Mouse (Mus musculus) limb, embryonic 11.5 days (tissue): ENCODE measurements around the gene 1700013H16Rik. TPM values are rescaled to one million over a fixed set of nuclear protein-coding genes. Genes with fewer than 3 reads are reported as not detected.

Experiments used
- ATAC-seq: fragments of 200-750 bp; cut with Nextera tagmentation; 2 replicates; pipeline ENCODE4 v1.8.0; 2017; ENCODE audit warnings: low read depth; ENCODE audit not compliant: insufficient number of reproducible peaks, low FRiP score, low TSS enrichment
- DNase-seq: peaks from one replicate; pipeline ENCODE4 v3.0.0-alpha.2; 2015; ENCODE audit warnings: low spot score
- H3K27ac ChIP-seq: fragments of 300-500 bp; sonication (generic); replicated peaks from 2 replicates; pipeline ENCODE4 v1.5.1; 2014; ENCODE audit warnings: low read depth, mild to moderate bottlenecking, low read length
- H3K27me3 ChIP-seq: fragments of 300-500 bp; sonication (generic); 2 replicates; pipeline ENCODE4 v1.6.1; 2014; ENCODE audit warnings: mild to moderate bottlenecking, low read length, mixed read lengths; ENCODE audit not compliant: control insufficient read depth, insufficient read depth
- H3K36me3 ChIP-seq: fragments of 300-500 bp; sonication (generic); 2 replicates; pipeline ENCODE4 v1.6.1; 2014; ENCODE audit warnings: mild to moderate bottlenecking, low read length, moderate library complexity, mixed read lengths; ENCODE audit not compliant: control insufficient read depth, insufficient read depth
- H3K4me1 ChIP-seq: fragments of 300-500 bp; sonication (generic); 2 replicates; pipeline ENCODE4 v1.6.1; 2014; ENCODE audit warnings: low read length, mixed read lengths; ENCODE audit not compliant: control insufficient read depth, insufficient read depth
- H3K4me2 ChIP-seq: fragments of 300-500 bp; sonication (generic); 2 replicates; pipeline ENCODE4 v1.6.1; 2014; ENCODE audit warnings: low read depth, mild to moderate bottlenecking, moderate library complexity; ENCODE audit not compliant: severe bottlenecking
- H3K4me3 ChIP-seq: fragments of 300-500 bp; sonication (generic); 2 replicates; pipeline ENCODE4 v1.5.1; 2014; ENCODE audit warnings: low read depth, low read length
- H3K9ac ChIP-seq: fragments of 300-500 bp; sonication (generic); 2 replicates; pipeline ENCODE4 v1.6.1; 2014; ENCODE audit warnings: mild to moderate bottlenecking, low read length
- H3K9me3 ChIP-seq: fragments of 300-500 bp; sonication (generic); 2 replicates; pipeline ENCODE4 v1.6.1; 2016; ENCODE audit warnings: low read length; ENCODE audit not compliant: control insufficient read depth
- WGBS: fragments of 180-500 bp; shearing (Covaris S2); extraction: QIAGEN DNeasy Blood & Tissue Kit; methylation state at CpG from one replicate; pipeline ENCODE4 v1.1.7; 2014; 5-methylcytosine and 5-hydroxymethylcytosine counted together
- polyA plus RNA-seq: library from polyadenylated mRNA; unstranded; fragments of >200 nt; fragmentation: Nextera tagmentation; extraction: Ambion mirVana; gene quantifications from 2 replicates; pipeline ENCODE4 v1.2.1, GENCODE M21; 2014

1700013H16Rik gene
- polyA plus RNA-seq, 1 experiment from 2014 or later: not detected

- Histone ChIP-seq H3K4me2 (no peak overlapping the region; the same call in 1 of the 2 replicates), H3K27me3 (no peaks in the 10 kb centered on the region), H3K27ac (no peak overlapping the region), H3K9ac (no peak overlapping the region; the same call in 1 of the 2 replicates), H3K36me3 (no peaks in the 10 kb centered on the region), H3K4me1 (no peaks in the 10 kb centered on the region), H3K4me3 (no peak overlapping the region), H3K9me3 (no peaks in the 10 kb centered on the region)
- ATAC-seq: no peak; the same call in 1 of the 2 replicates
- 50% methylated on average over 2 of the region's 2 CpGs for WGBS
- no peak for DNase-seq
Measured at GRCm38 (mm10) chrX:53715942-53716322, 41.7 kb downstream of the 1700013H16Rik start.

GRCm38 (mm10) chrX:53702673-53703072 is 55.0 kb downstream of the 1700013H16Rik start:
- Histone ChIP-seq H3K4me2 (no peak overlapping the region), H3K9ac (no peak overlapping the region), H3K4me1 (no peaks in the 10 kb centered on the region), H3K4me3 (no peak overlapping the region), H3K27me3 (no peaks in the 10 kb centered on the region), H3K27ac (no peak overlapping the region), H3K36me3 (no peaks in the 10 kb centered on the region), H3K9me3 (no peaks in the 10 kb centered on the region)
- DNase-seq: no peak
- ATAC-seq: no peak
- 79% methylated on average over 3 of the region's 3 CpGs for WGBS

GRCm38 (mm10) chrX:53699225-53699624 is 58.4 kb downstream of the 1700013H16Rik start:
- no peak overlapping the region for H3K9ac ChIP-seq
- no peaks in the 10 kb centered on the region for H3K36me3 ChIP-seq
- WGBS: 88% methylated on average over 2 of the region's 2 CpGs
- no peaks in the 10 kb centered on the region for H3K4me1 ChIP-seq
- H3K27ac ChIP-seq: no peak overlapping the region
- no peaks in the 10 kb centered on the region for H3K27me3 ChIP-seq
- DNase-seq: no peak
- no peak for ATAC-seq
- no peak overlapping the region for H3K4me3 ChIP-seq
- no peaks in the 10 kb centered on the region for H3K9me3 ChIP-seq
- H3K4me2 ChIP-seq: no peak overlapping the region

- Histone ChIP-seq H3K27ac (no peak overlapping the region), H3K9me3 (no peaks in the 10 kb centered on the region), H3K4me3 (no peak overlapping the region), H3K4me1 (no peaks in the 10 kb centered on the region), H3K9ac (no peak overlapping the region), H3K36me3 (no peaks in the 10 kb centered on the region), H3K27me3 (no peaks in the 10 kb centered on the region), H3K4me2 (no peak overlapping the region)
- no peak for ATAC-seq
- 84% methylated on average over 9 of the region's 9 CpGs for WGBS
- DNase-seq: no peak
Measured at GRCm38 (mm10) chrX:53694008-53694777, 63.4 kb downstream of the 1700013H16Rik start.

GRCm38 (mm10) chrX:53693141-53693540 is 64.5 kb downstream of the 1700013H16Rik start:
- Histone ChIP-seq H3K9ac (no peak overlapping the region), H3K36me3 (no peaks in the 10 kb centered on the region), H3K4me1 (no peaks in the 10 kb centered on the region), H3K9me3 (no peaks in the 10 kb centered on the region), H3K4me2 (no peak overlapping the region), H3K27ac (no peak overlapping the region), H3K27me3 (no peaks in the 10 kb centered on the region), H3K4me3 (no peak overlapping the region)
- WGBS: 82% methylated on average over 2 of the region's 2 CpGs
- ATAC-seq (no peak), DNase-seq (no peak)

Other genes starting within 250 kb of the 1700013H16Rik start
- gene Rtl8c, start 149.8 kb downstream of the 1700013H16Rik start, polyA plus RNA-seq: 18.9 and 19.3 TPM in 2 replicates
- not detected in 2 replicates for gene Gm14597, start 148.9 kb downstream of the 1700013H16Rik start, polyA plus RNA-seq
- 49.5 and 52.0 TPM in 2 replicates for gene Rtl8a, start 114.1 kb downstream of the 1700013H16Rik start, polyA plus RNA-seq
- gene Rtl8b, start 87.4 kb downstream of the 1700013H16Rik start, polyA plus RNA-seq: 49.0 and 55.8 TPM in 2 replicates
- gene 4930502E18Rik, start 33.0 kb downstream of the 1700013H16Rik start, polyA plus RNA-seq: 0.47 and 0.48 TPM in 2 replicates
- gene Zfp36l3, start 18.6 kb upstream of the 1700013H16Rik start, polyA plus RNA-seq: not detected in 2 replicates
- gene Xlr, start 39.9 kb upstream of the 1700013H16Rik start, polyA plus RNA-seq: 0.15 and 0.52 TPM in 2 replicates